Mouse (Mus musculus) heart, adult 2 months (tissue): ENCODE data around the gene Cdiptos.

Source experiments
- CTCF ChIP-seq: fragments of 200-600 bp; IDR thresholded peaks from 2 replicates; pipeline ENCODE4 v1.8.1; 2022; ENCODE audit warnings: antibody characterized with exemption, mild to moderate bottlenecking, moderate library complexity
- POLR2A ChIP-seq: fragments of 200-500 bp; IDR thresholded peaks from 2 replicates; pipeline ENCODE4 v1.6.1; 2011; ENCODE audit warnings: mild to moderate bottlenecking, low read depth, low read length, control low read depth; ENCODE audit not compliant: insufficient read depth

DNA sequence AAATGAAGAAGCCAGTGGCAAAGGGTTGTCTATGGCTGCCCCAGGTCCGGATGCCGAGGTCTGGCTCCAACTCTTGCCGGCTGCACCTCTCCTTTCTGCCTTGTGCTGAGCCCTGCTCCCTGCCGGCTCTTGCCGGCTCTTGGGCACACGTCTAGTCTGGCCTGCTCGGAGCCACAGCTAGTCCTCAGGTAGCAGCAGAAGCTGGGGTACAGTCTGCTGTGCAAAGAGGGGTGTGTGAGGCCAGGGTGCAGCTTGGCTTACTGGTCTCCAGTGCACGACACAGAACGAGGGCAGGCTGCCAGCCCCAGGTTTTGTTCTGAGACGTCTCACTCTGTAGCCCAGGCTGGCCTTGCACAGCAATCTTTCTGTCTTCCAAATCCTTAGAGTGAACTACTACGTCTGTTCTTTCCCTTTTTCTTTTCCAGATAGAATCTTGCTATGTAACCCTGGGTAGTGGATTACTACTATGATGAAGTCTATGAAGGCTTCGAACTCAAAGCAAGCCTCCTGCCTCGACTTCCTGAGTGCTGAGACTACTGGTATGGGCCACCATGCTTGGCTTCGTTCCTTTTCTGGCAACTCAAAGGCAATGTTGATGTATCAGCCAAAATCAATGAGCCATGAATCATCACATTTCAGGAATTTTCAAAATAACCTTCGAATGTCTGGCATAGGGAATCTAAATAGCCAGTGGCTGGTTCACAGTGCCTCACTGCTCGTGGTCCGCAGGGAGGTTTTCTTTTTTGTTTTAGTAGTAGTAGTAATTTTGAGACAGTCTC lies 33.6 kb upstream of the Cdiptos start:
- TF ChIP-seq CTCF (no peak), POLR2A (no peak)
